Mouse (Mus musculus) MEL-GATA-1-ER (cell line): ENCODE measurements around the gene Dars.

ENCODE experiments used
- DNase-seq: peaks from one replicate; pipeline ENCODE4 v3.0.0-alpha.2; 2012; ENCODE audit warnings: low read depth; ENCODE audit errors: extremely low read depth

The Dars gene

DNA sequence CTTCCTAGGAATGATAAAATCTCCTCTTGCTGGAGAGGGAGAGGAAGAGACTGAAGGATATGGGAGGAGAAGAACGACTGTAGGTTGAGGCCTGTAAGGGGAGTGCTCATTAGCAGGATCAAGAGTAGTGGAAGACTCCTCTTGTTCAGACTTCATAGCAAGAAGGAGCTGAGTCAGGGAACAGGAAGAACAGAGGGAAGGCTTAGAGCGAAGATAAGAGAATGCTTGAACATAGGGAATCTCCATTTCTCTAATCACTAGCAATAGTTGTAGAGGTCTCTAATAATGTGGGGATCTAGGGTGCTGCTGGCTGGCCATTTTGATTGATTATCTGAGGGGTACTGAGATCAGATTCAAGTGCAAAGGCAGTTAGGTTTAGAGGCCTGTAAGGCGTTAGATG lies 7.8 kb upstream of the Dars start:
- DNase-seq = no peak

DNA sequence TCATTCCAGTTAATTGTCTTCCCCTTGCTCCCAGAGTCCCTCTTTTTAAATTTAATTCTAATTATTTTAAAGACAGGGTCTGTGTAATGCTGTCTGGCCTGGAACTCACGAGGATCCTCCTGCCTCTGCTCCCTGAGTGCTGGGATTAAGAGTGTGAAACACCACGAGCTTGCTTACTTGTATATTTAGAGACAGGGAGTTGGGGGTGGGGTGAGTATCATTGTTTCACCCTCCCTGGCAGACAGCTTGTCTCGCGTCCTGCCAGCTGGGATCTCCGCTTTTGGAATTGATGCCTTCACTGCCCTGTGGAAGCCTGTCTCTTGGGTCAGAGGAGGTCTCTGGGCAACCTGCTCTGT lies 343 bp upstream of the Dars start:
- no peak for DNase-seq

DNA sequence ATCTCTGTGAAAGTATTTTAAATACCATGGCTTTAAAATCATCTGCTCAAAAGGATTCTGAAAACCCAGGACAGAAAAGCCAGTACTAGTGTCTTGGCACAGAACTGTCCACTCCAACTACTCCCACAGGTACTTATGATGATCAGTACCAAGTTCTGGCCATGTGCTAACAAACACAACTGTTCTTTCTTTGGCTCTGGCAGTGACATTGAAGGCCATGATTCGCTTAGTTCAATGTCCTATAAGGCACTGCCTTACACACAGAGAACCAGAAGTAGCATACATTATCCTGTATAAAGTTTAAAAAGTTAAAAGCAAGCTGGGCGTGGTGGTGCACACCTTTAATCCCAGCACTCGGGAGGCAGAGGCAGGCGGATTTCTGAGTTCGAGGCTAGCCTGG lies 6.0 kb downstream of the Dars start:
- DNase-seq = no peak

DNA sequence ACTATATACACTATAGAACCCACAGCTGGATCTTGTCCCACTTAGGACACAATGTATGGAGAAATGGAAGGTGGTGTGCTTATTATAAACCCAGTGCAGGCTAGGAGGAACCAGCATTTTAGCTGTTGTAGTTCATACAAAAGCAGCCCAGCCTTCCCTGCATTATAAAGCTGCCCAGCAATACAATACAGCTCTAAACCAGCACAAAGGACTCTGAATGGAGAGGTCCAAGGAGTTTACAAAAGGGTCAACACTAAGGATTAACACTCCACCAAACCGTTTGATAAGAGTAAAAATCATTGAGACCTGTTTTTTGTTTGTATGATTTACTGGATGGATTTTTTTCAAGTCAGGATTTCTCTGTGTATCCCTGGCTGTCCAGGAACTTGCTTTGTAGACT lies 10.3 kb downstream of the Dars start:
- no peak for DNase-seq

DNA sequence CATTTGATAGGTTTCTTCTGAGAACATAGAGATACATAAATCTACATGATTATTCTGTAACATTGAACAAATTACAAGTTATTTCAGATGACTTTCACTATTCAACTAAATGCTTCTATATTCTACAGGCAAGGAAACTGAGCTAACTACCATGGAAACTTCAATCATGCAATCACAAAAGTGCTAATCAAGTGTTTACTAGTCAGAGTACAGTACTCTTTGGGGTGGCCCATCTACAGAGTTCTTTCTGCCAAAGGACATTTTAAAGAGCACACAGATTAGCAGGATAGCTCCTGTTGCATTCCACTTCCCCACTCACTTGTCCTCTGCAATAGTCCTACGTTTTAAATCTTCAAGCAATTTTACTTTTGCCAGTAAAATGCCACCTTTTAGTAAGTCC lies 11.5 kb downstream of the Dars start:
- no peak for DNase-seq

DNA sequence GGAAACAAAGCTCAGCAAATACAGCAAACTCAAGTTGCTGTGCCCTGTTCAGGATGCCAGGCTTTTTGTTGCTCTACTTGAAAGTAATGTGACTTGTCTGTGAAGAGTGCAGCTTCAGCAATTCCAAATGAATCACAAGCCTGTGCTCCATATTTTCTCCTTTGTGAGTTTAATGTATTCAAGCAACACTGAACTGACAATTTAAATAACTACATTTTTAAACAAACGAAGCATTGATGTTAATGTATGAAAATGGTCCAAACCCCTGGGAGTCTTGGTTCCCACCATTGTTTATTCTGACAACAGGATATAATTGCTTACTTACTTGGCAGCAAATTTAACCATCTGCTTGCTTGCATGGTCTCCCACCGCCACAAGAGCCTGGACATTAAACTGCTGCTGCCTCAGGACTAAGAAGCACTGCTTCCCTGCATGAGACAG lies 12.1 kb downstream of the Dars start:
- no peak for DNase-seq

DNA sequence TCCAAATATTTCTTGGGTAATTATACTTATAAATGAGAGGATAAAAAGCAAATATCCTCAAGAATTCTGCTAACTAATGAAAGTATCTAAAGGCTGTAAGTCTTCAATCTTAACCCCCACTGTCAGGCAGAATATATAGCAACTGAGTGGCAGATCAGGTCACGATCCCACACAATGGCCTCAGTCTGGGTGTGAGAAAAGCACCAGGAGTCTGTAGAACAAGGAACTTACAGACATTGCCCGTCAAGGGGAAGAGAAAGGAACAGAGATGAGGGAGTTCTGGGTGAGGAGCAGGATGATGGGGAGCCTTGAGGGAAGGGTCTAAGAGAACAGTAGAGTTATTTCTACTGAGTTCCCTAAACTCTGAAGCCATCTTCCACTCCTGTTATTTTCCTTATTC lies 16.2 kb downstream of the Dars start:
- no peak for DNase-seq

DNA sequence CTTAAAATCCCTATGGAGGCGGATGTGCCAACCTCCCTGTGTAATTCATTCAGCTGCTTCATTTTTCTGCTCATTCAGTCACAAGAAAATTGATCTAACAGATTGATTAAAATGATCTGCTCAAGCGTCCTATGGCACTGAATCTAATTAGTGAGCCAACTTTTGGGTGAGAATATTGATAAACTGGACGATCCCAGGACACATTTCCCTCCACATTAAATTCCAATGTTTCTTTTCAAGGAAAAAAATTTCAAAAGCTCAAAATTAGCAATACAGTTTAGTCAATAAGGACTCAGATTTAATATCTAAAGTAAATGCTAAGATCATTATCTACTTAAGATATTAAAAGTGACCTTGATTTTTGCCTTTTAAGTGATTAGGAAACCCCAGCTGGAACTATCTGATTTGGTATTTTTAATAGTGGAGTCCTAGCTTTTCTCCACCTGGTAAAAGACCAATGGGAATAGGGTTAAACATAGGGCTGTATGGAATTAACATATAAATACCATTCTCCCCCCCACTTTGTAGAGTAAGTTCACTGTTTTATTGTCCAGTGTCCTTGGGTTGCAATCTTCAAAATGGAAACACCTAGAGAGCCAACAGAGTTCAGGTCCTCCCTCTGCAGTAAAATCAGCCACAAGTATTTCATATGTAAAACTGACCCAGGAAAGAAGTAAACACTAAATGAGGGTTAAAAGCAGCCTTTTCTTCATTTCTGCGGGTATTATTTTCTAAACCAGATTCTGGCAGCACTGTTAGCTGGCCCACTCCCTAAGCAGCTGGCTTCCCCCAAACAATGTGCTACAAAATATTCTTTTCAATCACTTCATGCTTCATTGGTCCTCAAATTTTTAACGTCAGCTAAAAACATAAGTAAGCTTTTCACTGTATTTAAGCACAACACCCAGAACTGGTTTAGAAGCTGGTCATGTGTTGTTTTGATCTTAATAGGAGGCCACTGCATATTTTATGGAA lies 16.9 kb downstream of the Dars start:
- no peak for DNase-seq

DNA sequence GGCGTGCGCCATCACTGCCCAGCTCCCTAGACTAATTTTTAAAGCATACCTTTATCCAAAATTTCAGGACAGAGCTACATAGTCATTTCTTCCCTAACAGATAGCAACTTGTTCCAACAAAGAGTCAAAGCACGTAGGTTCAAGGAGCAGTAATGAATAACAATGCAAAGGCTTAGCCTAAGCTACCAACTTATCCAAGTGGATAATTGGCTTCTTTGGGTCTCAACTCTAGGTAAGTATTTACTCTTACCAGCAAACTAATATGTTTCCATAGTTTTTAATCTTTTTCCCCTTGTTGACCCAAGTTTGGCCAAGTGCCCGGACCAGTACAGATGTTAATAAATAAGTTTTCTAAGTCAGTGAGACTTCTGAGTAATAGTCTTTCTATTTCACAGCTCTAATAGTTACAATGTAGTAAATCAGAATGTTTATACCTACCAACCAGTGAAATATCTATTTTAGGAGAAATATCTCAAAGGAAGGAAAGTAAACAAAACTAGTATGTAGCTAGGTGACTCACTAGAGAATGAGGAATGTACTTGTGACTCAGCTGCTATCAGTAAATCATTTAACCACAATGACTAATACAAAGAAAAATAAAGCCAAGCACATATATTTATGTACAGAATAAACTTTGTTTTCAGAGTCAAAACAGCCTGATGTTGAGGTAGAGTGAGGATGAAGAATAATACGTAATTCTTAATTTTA lies 18.3 kb downstream of the Dars start:
- DNase-seq = peak; percentile 17

DNA sequence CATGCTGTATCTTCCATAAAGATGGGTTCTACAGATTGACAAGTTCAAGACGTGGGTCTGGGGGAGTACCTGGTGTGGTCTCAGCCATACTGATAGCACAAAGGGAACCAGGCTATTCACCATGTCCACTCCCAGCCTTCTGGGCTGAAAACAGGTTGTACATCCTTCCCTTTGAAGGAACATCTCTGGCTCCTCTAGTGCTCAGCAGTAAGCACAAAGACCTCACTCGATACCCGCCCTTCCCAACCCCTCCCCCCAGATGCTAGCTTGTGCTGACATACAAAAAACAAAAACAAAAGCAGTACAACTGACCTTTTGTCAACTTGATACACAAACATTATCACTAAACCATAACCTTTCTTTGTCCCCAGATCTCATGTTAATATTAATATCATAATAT lies 22.5 kb downstream of the Dars start:
- no peak for DNase-seq

DNA sequence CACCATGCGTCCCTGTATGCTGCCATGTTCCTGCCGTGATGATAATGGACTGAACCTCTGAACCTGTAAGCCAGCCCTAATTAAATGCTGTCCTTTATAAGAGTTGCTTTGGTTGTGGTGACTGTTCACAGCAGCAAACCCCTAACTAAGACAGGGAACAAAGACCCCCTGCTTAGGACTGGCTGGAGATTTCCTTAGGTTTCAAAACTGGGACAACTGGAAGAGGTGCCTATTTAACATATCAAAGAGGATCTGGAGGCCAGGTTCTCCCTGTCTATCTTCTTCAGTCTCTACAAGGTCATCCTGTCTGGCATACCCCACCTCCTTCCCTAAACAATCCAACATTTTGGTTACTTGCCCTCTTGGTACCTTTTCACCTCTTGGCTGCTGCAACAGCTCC lies 24.8 kb downstream of the Dars start:
- DNase-seq = no peak

DNA sequence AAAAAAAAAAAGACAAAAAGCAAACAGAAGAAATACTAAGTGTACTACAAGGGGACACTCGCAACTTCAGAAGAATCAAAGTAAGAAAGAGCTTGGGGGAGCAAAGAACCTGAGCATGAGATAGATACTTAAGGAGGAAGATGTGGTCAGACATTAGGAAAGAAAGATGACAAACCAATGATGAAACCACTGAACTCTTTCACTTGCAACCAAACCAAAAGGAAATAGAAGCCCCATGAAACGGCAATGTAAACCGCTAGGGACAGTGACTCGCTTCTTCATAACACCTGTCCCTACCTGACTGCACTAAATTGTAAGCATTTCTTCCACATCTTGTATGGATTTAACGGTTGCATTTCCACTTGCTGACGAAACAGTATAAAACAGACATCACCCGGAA lies 30.7 kb downstream of the Dars start:
- no peak for DNase-seq

DNA sequence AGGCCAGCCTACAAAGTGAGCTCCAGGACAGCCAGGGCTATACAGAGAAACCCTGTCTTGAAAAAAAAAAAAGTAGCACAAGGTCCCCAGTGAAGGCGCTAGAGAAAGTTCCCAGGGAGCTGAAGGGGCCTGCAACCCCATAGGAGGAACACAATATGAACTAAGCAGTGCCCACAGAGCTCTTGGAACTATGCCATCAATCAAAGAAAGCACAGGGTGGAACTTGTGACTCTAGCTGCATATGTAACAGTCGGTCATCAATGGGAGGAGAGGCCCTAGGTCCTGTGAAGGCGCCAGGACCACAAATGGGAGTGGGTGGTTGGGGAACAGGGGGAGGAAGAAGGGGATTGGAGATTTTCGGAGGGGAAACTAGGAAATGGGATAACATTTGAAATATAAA lies 40.3 kb downstream of the Dars start:
- DNase-seq = no peak

DNA sequence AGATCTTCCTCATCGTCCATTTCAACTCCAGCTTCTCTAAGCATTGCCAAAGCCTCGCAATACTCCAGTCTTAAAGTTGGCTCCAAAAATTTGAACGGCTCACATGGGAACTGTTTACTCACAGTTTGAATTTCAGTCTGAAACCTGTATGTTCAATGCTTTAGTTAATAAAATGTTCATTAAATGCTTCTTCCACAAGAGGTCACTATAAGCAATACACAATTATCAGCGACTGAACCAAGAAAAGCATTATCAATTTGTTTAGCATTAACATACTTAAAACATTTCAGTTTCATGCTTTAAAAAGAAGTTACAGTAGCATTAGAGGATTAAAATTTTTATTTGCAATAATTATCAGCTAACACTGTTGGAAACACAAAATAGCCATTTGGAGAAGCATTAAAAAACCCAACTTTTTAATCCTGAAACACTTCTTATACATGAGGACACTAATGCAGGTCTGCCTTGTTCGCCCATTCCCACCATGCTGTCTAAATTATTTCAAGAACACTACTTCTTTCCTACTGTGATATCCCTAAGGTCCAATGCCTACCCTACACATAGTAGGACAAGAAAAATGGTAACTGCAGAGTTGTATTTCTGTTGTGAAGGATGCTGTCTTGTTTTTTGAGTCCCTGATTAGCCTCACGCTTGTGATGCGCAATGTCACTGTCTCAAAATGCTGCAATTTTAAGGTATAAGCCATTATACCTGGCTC lies 44.9 kb downstream of the Dars start:
- no peak for DNase-seq

DNA sequence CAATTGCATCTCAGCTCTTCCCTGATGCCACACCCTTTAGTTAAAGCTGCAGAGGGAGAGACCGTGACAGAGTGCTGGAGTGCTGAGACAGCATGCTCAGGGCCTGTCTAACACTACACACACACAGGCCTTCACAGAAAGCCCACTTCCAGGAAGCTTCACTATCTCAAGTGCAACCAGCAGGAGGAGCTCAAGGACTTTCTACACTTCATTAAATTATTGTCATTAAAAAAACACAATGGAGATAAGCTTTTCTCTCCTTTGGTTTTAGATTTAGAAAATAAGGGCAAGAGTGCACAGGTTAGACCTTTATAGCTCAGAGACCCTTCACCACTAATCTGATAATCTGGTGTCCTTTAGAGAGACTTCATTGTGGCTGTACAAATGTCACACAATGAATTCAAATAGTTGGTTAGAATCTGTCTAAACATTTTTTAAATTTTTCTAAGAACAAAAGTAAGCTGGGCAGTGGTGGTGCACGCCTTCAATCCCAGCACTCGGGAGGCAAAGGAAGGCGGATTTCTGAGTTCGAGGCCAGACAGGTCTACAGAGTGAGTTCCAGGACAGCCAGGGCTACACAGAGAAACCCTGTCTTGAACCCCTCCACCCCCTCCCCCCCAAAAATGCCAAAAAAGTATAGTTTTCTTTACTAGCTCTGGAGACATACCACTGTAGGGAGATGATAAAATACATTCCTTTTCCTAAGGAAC lies 48.3 kb downstream of the Dars start:
- peak; percentile 45 for DNase-seq

DNA sequence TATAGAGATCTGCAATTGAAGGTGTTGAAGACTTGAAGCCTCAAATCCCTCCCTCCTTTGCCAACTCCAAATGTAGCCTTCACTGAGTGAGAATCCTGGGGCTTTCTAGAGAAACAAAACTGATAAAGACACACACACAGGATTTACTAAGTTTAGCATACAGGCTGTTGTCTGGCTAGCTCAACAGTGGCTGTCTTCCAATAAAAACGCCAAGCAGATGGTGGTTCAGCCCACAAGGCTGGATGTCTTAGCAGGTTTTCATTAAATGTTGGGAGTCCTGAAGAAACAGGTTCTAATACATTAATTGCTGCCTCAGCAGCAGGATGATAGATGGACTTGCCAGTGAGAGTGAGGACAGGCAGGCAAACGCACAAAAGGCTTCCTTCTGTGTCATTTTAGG lies 56.6 kb downstream of the Dars start:
- no peak for DNase-seq

DNA sequence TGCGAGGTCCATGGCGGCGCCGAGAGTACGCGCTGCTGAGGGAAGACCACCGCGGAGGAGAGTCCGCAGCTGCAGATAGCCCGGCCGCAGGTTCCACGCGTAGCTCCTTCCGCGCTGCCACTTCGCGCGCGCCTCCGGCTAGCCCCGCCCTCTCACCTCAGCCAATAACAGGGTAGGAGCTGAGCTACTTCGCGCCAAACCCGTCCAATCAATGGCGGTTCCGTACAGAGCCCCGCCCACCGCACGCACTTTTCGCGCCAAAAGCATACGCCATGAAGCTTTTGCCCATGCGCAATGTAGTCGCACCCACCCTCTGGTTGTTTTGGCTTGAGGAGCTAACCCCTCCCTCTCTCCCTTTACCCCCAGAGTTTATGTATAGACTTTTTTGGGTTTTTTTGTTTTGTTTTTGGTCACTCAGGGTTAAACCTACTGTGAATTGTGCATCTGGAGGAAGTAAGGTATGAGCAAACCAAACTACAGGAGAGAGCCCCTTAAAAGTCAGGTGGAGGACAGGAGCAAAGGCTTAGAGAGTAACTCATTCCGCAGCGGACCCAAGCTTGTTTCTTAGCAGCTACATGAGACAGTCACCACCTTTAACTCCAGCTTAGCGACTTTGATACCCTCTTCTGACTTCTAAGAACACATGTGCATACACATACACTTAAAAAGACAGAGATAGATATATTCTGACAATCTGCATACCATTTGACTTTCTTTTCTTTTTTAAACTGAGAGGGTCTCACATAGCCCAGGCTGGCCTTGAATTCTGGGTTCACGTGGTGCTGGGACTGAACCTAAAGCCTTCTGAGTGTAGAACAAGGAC lies 57.4 kb downstream of the Dars start, which contains the start of gene Mcm6:
Mcm6 (minus strand) TSS at position 111 of the 823 bp plus-strand sequence.
- DNase-seq = peak; percentile 92

DNA sequence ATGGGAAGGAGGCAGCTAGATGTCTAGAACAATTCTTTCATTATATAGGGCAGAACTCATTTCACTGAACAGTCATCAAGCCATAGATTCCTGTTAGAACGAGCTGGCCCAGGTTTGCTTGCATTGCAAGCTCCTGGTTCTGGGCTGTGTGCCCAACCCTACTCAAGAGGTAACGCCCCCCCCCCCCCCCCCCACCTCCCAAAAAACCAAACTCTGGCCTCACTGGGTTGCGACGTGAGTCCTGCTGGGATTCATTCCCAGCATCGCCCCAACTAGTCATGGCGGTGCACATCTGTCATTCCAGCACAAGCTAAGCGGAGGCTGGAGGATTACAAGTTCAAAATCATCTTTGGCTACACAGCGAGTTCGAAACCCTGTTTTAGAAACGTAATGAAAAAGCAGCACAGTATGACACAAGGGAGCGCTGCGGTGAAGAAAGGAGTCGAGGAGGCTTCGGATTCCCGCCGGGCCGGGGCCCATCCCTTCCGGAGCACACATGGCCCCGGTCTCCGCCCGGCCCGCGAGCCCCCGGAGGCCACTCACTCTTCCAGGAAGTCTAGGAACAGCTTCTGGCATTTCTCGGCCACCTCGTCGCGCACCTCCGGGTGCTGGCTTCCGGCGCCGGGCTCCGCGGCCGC lies 58.1 kb downstream of the Dars start:
- peak; percentile 42 for DNase-seq

DNA sequence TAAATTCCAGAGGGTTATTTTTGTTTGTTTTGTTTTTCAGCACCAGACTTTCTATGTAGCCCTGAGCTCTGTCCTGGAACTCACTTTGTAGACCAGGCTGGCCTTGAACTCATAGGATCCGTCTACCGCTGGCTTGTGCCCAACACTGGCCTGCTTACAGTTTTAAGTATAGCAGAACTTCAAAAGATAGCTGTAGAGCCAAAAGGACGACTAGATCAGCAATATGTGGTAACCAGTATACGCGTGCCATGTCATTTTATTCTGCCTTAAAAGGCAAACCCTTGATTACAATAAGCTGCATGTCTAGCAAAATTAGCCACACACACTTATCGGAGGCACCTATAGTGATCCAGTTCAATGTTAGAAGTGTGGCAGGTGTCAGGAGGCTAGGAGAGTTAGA lies 58.9 kb downstream of the Dars start:
- peak; percentile 26 for DNase-seq

DNA sequence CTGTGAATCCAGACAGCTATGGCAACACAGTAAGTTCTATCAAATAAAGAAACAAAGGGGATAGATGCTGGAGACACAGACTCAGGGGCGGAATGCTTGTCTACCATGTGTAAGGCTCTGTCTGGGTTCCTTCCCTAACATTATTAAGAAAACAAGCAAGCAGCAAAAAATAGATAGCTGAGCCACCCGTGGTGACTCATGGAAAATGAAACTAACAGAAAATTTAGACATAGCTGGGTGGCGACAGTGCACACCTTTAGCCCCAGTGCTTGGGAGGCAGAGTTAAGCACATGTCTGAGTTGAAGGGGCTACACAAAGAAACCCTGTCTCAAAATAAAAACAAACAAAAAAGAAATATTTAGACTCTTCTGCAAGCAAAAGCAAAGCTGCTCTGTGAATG lies 59.7 kb downstream of the Dars start:
- DNase-seq = peak; percentile 50
